Mouse (Mus musculus) ES-Bruce4 (cell line): ENCODE results near the gene G3bp2. TPM values are rescaled to one million over a fixed set of nuclear protein-coding genes. Genes with fewer than 3 reads are reported as not detected.

ENCODE experiments used
- H3K27ac ChIP-seq: 2 replicates; pipeline ENCODE4 v1.5.1; 2012; ENCODE audit warnings: low read length, inconsistent platforms; ENCODE audit not compliant: insufficient read depth
- H3K27me3 ChIP-seq: 2 replicates; pipeline ENCODE4 v1.6.1; 2012; ENCODE audit warnings: mild to moderate bottlenecking, low read length, inconsistent platforms; ENCODE audit not compliant: control insufficient read depth, poor library complexity, insufficient read depth, severe bottlenecking
- H3K36me3 ChIP-seq: 2 replicates; pipeline ENCODE4 v1.6.1; 2012; ENCODE audit warnings: inconsistent platforms, mild to moderate bottlenecking, low read length, moderate library complexity; ENCODE audit not compliant: control insufficient read depth, poor library complexity, insufficient read depth, severe bottlenecking
- H3K4me1 ChIP-seq: one replicate; pipeline ENCODE4 v1.8.1; 2011; ENCODE audit warnings: low read length; ENCODE audit not compliant: control insufficient read depth, insufficient read depth
- H3K4me3 ChIP-seq: 2 replicates; pipeline ENCODE4 v1.5.1; 2011; ENCODE audit warnings: low read depth, mild to moderate bottlenecking, low read length
- H3K9ac ChIP-seq: 2 replicates; pipeline ENCODE4 v1.6.1; 2012; ENCODE audit warnings: low read depth, mild to moderate bottlenecking, inconsistent platforms; ENCODE audit not compliant: poor library complexity, severe bottlenecking
- H3K9me3 ChIP-seq: replicated peaks from 2 replicates; pipeline ENCODE4 v1.6.1; 2012; ENCODE audit warnings: mild to moderate bottlenecking, low read length, inconsistent platforms; ENCODE audit not compliant: control insufficient read depth, poor library complexity, insufficient read depth, severe bottlenecking
- CTCF ChIP-seq: IDR thresholded peaks from one replicate; pipeline ENCODE4 v1.8.1; 2011; ENCODE audit warnings: low read depth, low read length
- EP300 ChIP-seq: IDR thresholded peaks from 2 replicates; pipeline ENCODE4 v1.6.1; 2011; ENCODE audit warnings: low read depth, low read length; ENCODE audit not compliant: insufficient read depth
- POLR2A ChIP-seq: IDR thresholded peaks from one replicate; pipeline ENCODE4 v1.8.1; 2011; ENCODE audit warnings: low read length; ENCODE audit not compliant: insufficient read depth
- polyA plus RNA-seq: library from polyadenylated mRNA; stranded (reverse); fragments of >200 nt; gene quantifications from 2 replicates; pipeline ENCODE4 v1.2.4, GENCODE M21; 2011; ENCODE audit warnings: low read depth; ENCODE audit not compliant: missing spikeins, insufficient read depth, insufficient read length

Gene G3bp2
- polyA plus RNA-seq, 1 experiment: 213 TPM

- no peak overlapping the region for H3K27ac ChIP-seq
- H3K27me3 ChIP-seq: no peaks in the 10 kb centered on the region
- H3K36me3 ChIP-seq: no peaks in the 10 kb centered on the region
- H3K4me1 ChIP-seq: no peaks in the 10 kb centered on the region
- H3K9me3 ChIP-seq: no peaks in the 10 kb centered on the region
- H3K9ac ChIP-seq: no peak overlapping the region
- H3K4me3 ChIP-seq: no peak overlapping the region
- TF ChIP-seq EP300 (no peak), POLR2A (no peak), CTCF (no peak)
Observed at GRCm38 (mm10) chr5:92019960-92020359, 63.6 kb downstream of the G3bp2 start.

DNA sequence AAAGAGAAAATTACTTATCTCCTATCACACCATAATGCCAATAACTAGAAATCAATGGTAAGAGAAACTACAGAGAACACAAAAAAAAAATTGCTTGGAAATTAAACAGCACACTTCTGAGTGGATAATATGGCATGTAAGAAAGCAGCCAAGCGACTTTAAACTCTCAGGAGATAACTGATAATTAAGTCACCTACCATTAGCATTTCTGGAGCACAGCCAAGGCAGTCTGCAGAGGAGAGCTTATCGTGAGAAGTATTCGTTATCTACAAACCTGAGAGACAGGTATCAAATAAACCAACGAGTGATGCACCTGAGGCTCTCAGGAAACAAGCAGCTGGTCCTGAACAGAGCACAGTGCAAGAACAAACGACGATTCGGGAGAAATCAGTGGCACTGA, 71.8 kb downstream of the G3bp2 start:
- Histone ChIP-seq H3K27ac (no peak overlapping the region), H3K9me3 (no peaks in the 10 kb centered on the region), H3K27me3 (no peaks in the 10 kb centered on the region), H3K36me3 (no peaks in the 10 kb centered on the region), H3K4me3 (no peak overlapping the region), H3K4me1 (no peaks in the 10 kb centered on the region), H3K9ac (no peak overlapping the region)
- TF ChIP-seq CTCF (no peak), POLR2A (no peak), EP300 (no peak)

GRCm38 (mm10) chr5:92009827-92010226, 73.7 kb downstream of the G3bp2 start:
- Histone ChIP-seq H3K4me3 (no peak overlapping the region), H3K36me3 (no peaks in the 10 kb centered on the region), H3K9ac (no peak overlapping the region), H3K27ac (no peak overlapping the region), H3K4me1 (no peaks in the 10 kb centered on the region), H3K9me3 (no peaks in the 10 kb centered on the region), H3K27me3 (no peaks in the 10 kb centered on the region)
- TF ChIP-seq POLR2A: no peak
- TF ChIP-seq CTCF: no peak
- TF ChIP-seq EP300: no peak

- Histone ChIP-seq H3K27ac (no peak overlapping the region), H3K4me3 (no peak overlapping the region), H3K9ac (no peak overlapping the region), H3K36me3 (no peaks in the 10 kb centered on the region), H3K4me1 (no peaks in the 10 kb centered on the region), H3K27me3 (no peaks in the 10 kb centered on the region), H3K9me3 (peaks cover 8% of the 10 kb centered on the region)
- TF ChIP-seq POLR2A (no peak), EP300 (no peak), CTCF (no peak)
Observed at GRCm38 (mm10) chr5:92003011-92003410, 80.5 kb downstream of the G3bp2 start.

Other genes starting within 250 kb of the G3bp2 start
- 35.8 and 39.9 TPM in 2 replicates for gene Rchy1, start 120.7 kb downstream of the G3bp2 start, polyA plus RNA-seq
- gene Odaph, start 96.2 kb downstream of the G3bp2 start, polyA plus RNA-seq: 0.67 TPM in 1 of 2 replicates, not detected in the other
- gene Cdkl2, start 39.8 kb downstream of the G3bp2 start, polyA plus RNA-seq: 5.2 and 6.1 TPM in 2 replicates
- 66.0 and 72.8 TPM in 2 replicates for gene Uso1, start 54.2 kb upstream of the G3bp2 start, polyA plus RNA-seq
- not detected in 2 replicates for gene U90926, start 131.7 kb upstream of the G3bp2 start, polyA plus RNA-seq
- gene Ppef2, start 172.6 kb upstream of the G3bp2 start, polyA plus RNA-seq: 3.2 and 3.9 TPM in 2 replicates
- gene Naaa, start 194.5 kb upstream of the G3bp2 start, polyA plus RNA-seq: 6.7 and 9.8 TPM in 2 replicates
- gene Sdad1, start 226.8 kb upstream of the G3bp2 start, polyA plus RNA-seq: 80.4 and 83.8 TPM in 2 replicates
- gene Cxcl9, start 244.4 kb upstream of the G3bp2 start, polyA plus RNA-seq: not detected in 2 replicates
- not detected in 2 replicates for gene Art3, start 248.1 kb upstream of the G3bp2 start, polyA plus RNA-seq